Mouse (Mus musculus): Measurements from ENCODE around the gene Igsf9.

DNA sequence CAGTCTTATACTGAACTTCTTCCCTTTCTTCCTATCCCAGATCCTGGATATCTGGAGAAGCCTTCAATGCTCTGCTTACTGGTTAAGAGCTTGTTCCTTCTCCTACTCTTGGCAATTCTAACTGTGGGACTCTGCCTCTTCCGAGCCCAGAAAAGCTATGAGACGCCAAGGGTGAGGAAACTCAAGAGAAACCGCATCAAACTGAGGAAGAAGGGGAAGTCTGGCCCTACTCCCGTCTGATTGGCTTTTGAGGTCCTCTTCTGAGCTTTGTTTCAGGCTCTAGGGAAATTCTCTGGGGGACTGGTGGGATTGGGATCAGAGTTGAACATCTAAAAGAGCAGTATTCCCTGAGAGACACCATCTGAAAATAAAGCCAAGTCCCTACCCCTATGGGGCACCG lies 3.6 kb upstream of the Igsf9 start:
- TF ChIP-seq CTCF (IDR thresholded peaks at IDR 0.05; ENCODE audit: low read depth) = no peak
- no peak for TF ChIP-seq EP300 (optimal IDR thresholded peaks at IDR 0.05)
